Mouse (Mus musculus) kidney, adult 2 months (tissue): ENCODE results near the gene Scd4.

Experiments used
- CTCF ChIP-seq: fragments of 200-500 bp; conservative IDR thresholded peaks from 2 replicates; pipeline ENCODE4 v1.5.1; 2011; ENCODE audit warnings: low read depth, mild to moderate bottlenecking, control low read depth, low read length, moderate library complexity, mixed read lengths; ENCODE audit not compliant: insufficient read depth, insufficient read length
- POLR2A ChIP-seq: fragments of 200-500 bp; IDR thresholded peaks from one replicate; pipeline ENCODE4 v1.6.1; 2011; ENCODE audit warnings: low read depth, low read length, control low read depth

DNA sequence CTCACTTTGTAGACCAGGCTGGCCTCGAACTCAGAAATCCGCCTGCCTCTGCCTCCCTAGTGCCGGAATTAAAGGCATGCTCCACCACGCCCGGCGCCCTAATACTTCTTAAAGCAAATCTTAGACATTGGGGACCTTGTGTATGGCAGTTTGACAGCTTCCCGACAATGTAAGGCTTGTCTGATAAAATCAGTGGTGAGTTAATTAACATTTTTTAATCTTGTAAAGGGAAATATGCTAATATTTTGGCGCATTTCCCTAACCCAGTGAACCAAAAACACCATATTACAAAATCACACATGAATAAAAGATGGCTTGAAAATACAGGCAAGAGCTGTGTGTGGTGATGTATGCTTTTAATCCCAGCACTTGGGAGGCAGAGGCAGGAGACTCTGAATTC lies 47.3 kb upstream of the Scd4 start:
- no peak for TF ChIP-seq CTCF
- no peak for TF ChIP-seq POLR2A
